Mouse (Mus musculus) ES-Bruce4 (cell line): Measurements from ENCODE around the gene Gm20661. TPM values are rescaled to one million over a fixed set of nuclear protein-coding genes. Genes with fewer than 3 reads are reported as not detected.

Source experiments
- H3K27ac ChIP-seq: 2 replicates; pipeline ENCODE4 v1.5.1; 2012; ENCODE audit warnings: low read length, inconsistent platforms; ENCODE audit not compliant: insufficient read depth
- H3K27me3 ChIP-seq: 2 replicates; pipeline ENCODE4 v1.6.1; 2012; ENCODE audit warnings: mild to moderate bottlenecking, low read length, inconsistent platforms; ENCODE audit not compliant: control insufficient read depth, poor library complexity, insufficient read depth, severe bottlenecking
- H3K36me3 ChIP-seq: 2 replicates; pipeline ENCODE4 v1.6.1; 2012; ENCODE audit warnings: inconsistent platforms, mild to moderate bottlenecking, low read length, moderate library complexity; ENCODE audit not compliant: control insufficient read depth, poor library complexity, insufficient read depth, severe bottlenecking
- H3K4me1 ChIP-seq: one replicate; pipeline ENCODE4 v1.8.1; 2011; ENCODE audit warnings: low read length; ENCODE audit not compliant: control insufficient read depth, insufficient read depth
- H3K4me3 ChIP-seq: 2 replicates; pipeline ENCODE4 v1.5.1; 2011; ENCODE audit warnings: low read depth, mild to moderate bottlenecking, low read length
- H3K9ac ChIP-seq: 2 replicates; pipeline ENCODE4 v1.6.1; 2012; ENCODE audit warnings: low read depth, mild to moderate bottlenecking, inconsistent platforms; ENCODE audit not compliant: poor library complexity, severe bottlenecking
- H3K9me3 ChIP-seq: replicated peaks from 2 replicates; pipeline ENCODE4 v1.6.1; 2012; ENCODE audit warnings: mild to moderate bottlenecking, low read length, inconsistent platforms; ENCODE audit not compliant: control insufficient read depth, poor library complexity, insufficient read depth, severe bottlenecking
- CTCF ChIP-seq: IDR thresholded peaks from one replicate; pipeline ENCODE4 v1.8.1; 2011; ENCODE audit warnings: low read depth, low read length
- EP300 ChIP-seq: IDR thresholded peaks from 2 replicates; pipeline ENCODE4 v1.6.1; 2011; ENCODE audit warnings: low read depth, low read length; ENCODE audit not compliant: insufficient read depth
- POLR2A ChIP-seq: IDR thresholded peaks from one replicate; pipeline ENCODE4 v1.8.1; 2011; ENCODE audit warnings: low read length; ENCODE audit not compliant: insufficient read depth
- polyA plus RNA-seq: library from polyadenylated mRNA; stranded (reverse); fragments of >200 nt; gene quantifications from 2 replicates; pipeline ENCODE4 v1.2.4, GENCODE M21; 2011; ENCODE audit warnings: low read depth; ENCODE audit not compliant: missing spikeins, insufficient read depth, insufficient read length

The Gm20661 gene
- polyA plus RNA-seq, 1 experiment: not detected

DNA sequence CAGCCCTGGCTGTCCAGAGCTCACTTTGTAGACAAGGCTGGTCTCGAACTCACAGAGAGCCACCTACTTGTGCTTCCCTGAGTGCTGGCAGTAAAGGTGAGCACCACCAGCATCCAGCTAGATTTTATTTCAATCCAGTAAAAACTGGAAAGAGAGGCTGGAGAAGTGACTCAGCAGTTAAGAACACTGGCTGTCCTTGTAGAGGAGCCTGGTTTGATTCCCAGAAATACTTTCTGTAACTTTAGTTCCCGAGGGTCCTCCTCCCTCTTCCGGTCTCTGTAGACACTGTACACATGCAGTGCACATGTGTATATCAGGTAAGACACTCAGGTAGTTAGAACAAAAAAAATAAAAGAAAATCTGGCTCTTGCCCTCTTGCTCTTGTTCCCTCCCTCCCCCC lies 5.1 kb downstream of the Gm20661 start:
- H3K4me3 ChIP-seq: no peak overlapping the region
- H3K4me1 ChIP-seq: no peaks in the 10 kb centered on the region
- H3K27ac ChIP-seq: no peak overlapping the region
- no peak overlapping the region for H3K9ac ChIP-seq
- H3K9me3 ChIP-seq: no peaks in the 10 kb centered on the region
- no peaks in the 10 kb centered on the region for H3K36me3 ChIP-seq
- TF ChIP-seq CTCF (no peak), EP300 (no peak), POLR2A (no peak)
- no peaks in the 10 kb centered on the region for H3K27me3 ChIP-seq

GRCm38 (mm10) chr9:107992197-107992596 lies 9.3 kb downstream of the Gm20661 start, which contains the start of gene Cdhr4:
TSS of gene Cdhr4 (plus strand) at chr9:107992497.
- no peaks in the 10 kb centered on the region for H3K4me1 ChIP-seq
- no peaks in the 10 kb centered on the region for H3K27me3 ChIP-seq
- no peak within 1 kb of the TSS for H3K4me3 ChIP-seq
- H3K27ac ChIP-seq: no peak within 1 kb of the TSS
- TF ChIP-seq CTCF (no peak), EP300 (no peak), POLR2A (no peak)
- H3K9ac ChIP-seq: no peak within 1 kb of the TSS
- no peaks in the 10 kb centered on the region for H3K9me3 ChIP-seq
- H3K36me3 ChIP-seq: no peaks in the 10 kb centered on the region

DNA sequence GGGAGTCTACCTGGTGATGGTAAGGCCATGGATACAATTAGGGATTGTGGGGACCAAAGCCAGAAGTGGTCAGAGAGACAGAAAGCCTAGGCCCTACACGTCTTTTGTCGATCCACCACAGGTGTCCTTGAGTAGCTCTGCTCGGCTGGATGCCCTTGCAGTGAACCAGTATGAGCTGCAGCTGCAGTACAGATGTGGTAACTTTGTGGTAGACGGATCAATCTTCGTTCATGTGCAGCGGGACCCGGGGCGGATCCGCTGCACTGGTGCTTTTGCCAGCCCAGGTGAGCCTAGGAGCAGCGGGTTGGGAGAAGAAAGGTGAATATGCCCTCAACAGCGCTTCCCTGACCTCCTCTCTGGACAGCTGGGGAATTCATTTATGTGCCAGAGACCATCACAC lies 10.2 kb downstream of the Gm20661 start:
- Histone ChIP-seq H3K27me3 (no peaks in the 10 kb centered on the region), H3K9ac (no peak overlapping the region), H3K36me3 (no peaks in the 10 kb centered on the region), H3K4me3 (no peak overlapping the region), H3K4me1 (no peaks in the 10 kb centered on the region), H3K9me3 (no peaks in the 10 kb centered on the region), H3K27ac (no peak overlapping the region)
- TF ChIP-seq POLR2A (no peak), EP300 (no peak), CTCF (no peak)

GRCm38 (mm10) chr9:107994464-107994863 lies 11.6 kb downstream of the Gm20661 start:
- Histone ChIP-seq H3K27ac (no peak overlapping the region), H3K9me3 (no peaks in the 10 kb centered on the region), H3K4me3 (no peak overlapping the region), H3K9ac (no peak overlapping the region), H3K36me3 (no peaks in the 10 kb centered on the region), H3K27me3 (no peaks in the 10 kb centered on the region), H3K4me1 (no peaks in the 10 kb centered on the region)
- TF ChIP-seq CTCF (no peak), POLR2A (no peak), EP300 (no peak)

- Histone ChIP-seq H3K9ac (peak overlapping the region; percentile 5; the same call in 1 of the 2 replicates), H3K27ac (no peak overlapping the region), H3K9me3 (no peaks in the 10 kb centered on the region), H3K27me3 (no peaks in the 10 kb centered on the region), H3K36me3 (no peaks in the 10 kb centered on the region), H3K4me3 (no peak overlapping the region; the same call in 1 of the 2 replicates), H3K4me1 (no peaks in the 10 kb centered on the region)
- TF ChIP-seq EP300: no peak
- no peak for TF ChIP-seq POLR2A
- TF ChIP-seq CTCF: no peak
Observed at GRCm38 (mm10) chr9:107995513-107995912, 12.7 kb downstream of the Gm20661 start.

- H3K4me1 ChIP-seq: no peaks in the 10 kb centered on the region
- TF ChIP-seq EP300: no peak
- no peak for TF ChIP-seq POLR2A
- no peak for TF ChIP-seq CTCF
- no peaks in the 10 kb centered on the region for H3K36me3 ChIP-seq
- no peak within 1 kb of the TSS for H3K27ac ChIP-seq
- H3K27me3 ChIP-seq: no peaks in the 10 kb centered on the region
- peak within 1 kb of the TSS; percentile 5; the same call in 1 of the 2 replicates for H3K9ac ChIP-seq
- no peaks in the 10 kb centered on the region for H3K9me3 ChIP-seq
- H3K4me3 ChIP-seq: no peak within 1 kb of the TSS; the same call in 1 of the 2 replicates
Observed at GRCm38 (mm10) chr9:107996049-107996448, 13.2 kb downstream of the Gm20661 start, which contains the start of gene Gm20662. TSS of gene Gm20662 (plus strand) at chr9:107996349.
